Mouse (Mus musculus) layer of hippocampus, postnatal 14 days (tissue): ENCODE results near the gene Wars. TPM values are rescaled to one million over a fixed set of nuclear protein-coding genes. Genes with fewer than 3 reads are reported as not detected.

Experiments used
- DNase-seq, 2 experiments: peaks; one replicate each; pipeline ENCODE4 v3.0.0; 2021 to 2022; ENCODE audit warnings: low spot score in 2 of 2, mixed read lengths in 1 of 2
- long read RNA-seq, 2 experiments: library from polyadenylated mRNA; stranded (forward); transcript quantifications; one replicate each; pipeline ENCODE4 v2.0.0; 2021
- total RNA-seq, 2 experiments: library from RNA; stranded (reverse); gene quantifications; 2 replicates each; pipeline ENCODE4 v1.2.3; 2021

Wars gene
- total RNA-seq: 10 to 100 TPM; 83.7 to 85.6 TPM
- long read RNA-seq, experiment 1, transcript Wars-201 (10 exons, 2,831 nt): major isoform, 155 of 177 reads
- long read RNA-seq, experiment 1, partial matches to known transcripts: 10 of 177 reads
- long read RNA-seq, experiment 1, other reads (novel, unspliced or antisense): 12 of 177 reads
- long read RNA-seq, experiment 2, transcript Wars-201 (10 exons, 2,831 nt): major isoform, 181 of 201 reads
- long read RNA-seq, experiment 2, partial matches to known transcripts: 10 of 201 reads
- long read RNA-seq, experiment 2, other reads (novel, unspliced or antisense): 10 of 201 reads

GRCm38 (mm10) chr12:108893715-108894431 is at the start of gene Wars:
Gene Wars, minus strand, starts transcription at chr12:108894174.
- peak; percentile 94 to 97 for DNase-seq

GRCm38 (mm10) chr12:108942203-108942923 is 48.4 kb upstream of the Wars start:
- DNase-seq: no peak

GRCm38 (mm10) chr12:108941282-108941681 is 47.3 kb upstream of the Wars start:
- DNase-seq: no peak

GRCm38 (mm10) chr12:108940255-108940654 is 46.3 kb upstream of the Wars start:
- no peak for DNase-seq

GRCm38 (mm10) chr12:108939317-108939716 is 45.3 kb upstream of the Wars start:
- DNase-seq: no peak

- DNase-seq: no peak
Measured at GRCm38 (mm10) chr12:108938844-108939243, 44.9 kb upstream of the Wars start.

- no peak for DNase-seq
Measured at GRCm38 (mm10) chr12:108937506-108937905, 43.5 kb upstream of the Wars start.

GRCm38 (mm10) chr12:108936834-108937233 is 42.9 kb upstream of the Wars start:
- DNase-seq: no peak

- no peak for DNase-seq
Measured at GRCm38 (mm10) chr12:108934231-108934630, 40.3 kb upstream of the Wars start.

GRCm38 (mm10) chr12:108932113-108932512 is 38.1 kb upstream of the Wars start:
- no peak for DNase-seq

- no peak for DNase-seq
Measured at GRCm38 (mm10) chr12:108931341-108932053, 37.5 kb upstream of the Wars start.

- DNase-seq: no peak
Measured at GRCm38 (mm10) chr12:108929475-108929874, 35.5 kb upstream of the Wars start.

GRCm38 (mm10) chr12:108928249-108928648 is 34.3 kb upstream of the Wars start:
- DNase-seq: no peak

- DNase-seq: no peak
Measured at GRCm38 (mm10) chr12:108926606-108927111, 32.7 kb upstream of the Wars start.

GRCm38 (mm10) chr12:108918753-108919152 is 24.8 kb upstream of the Wars start:
- DNase-seq: no peak

GRCm38 (mm10) chr12:108917509-108917908 is 23.5 kb upstream of the Wars start:
- no peak for DNase-seq

GRCm38 (mm10) chr12:108916447-108917042 is 22.6 kb upstream of the Wars start:
- peak; percentile 54 to 78 for DNase-seq

- DNase-seq: peak; percentile 52 to 71
Measured at GRCm38 (mm10) chr12:108915893-108916292, 21.9 kb upstream of the Wars start.

- DNase-seq: no peak
Measured at GRCm38 (mm10) chr12:108914709-108915340, 20.9 kb upstream of the Wars start.

GRCm38 (mm10) chr12:108914198-108914597 is 20.2 kb upstream of the Wars start:
- DNase-seq: peak in 1 of 2 experiments; percentile 16
